Mouse (Mus musculus) limb, embryonic 14.5 days (tissue): ENCODE measurements at regions not wholly inside any gene's neighbourhood (a gene's known extent, or its start where the extent isn't known, plus 50 kb on each side); places are given as distances from the start of the nearest gene placed in this dataset.

Experiments
- ATAC-seq: fragments of 200-750 bp; cut with Nextera tagmentation; 2 replicates; pipeline ENCODE4 v1.8.0; 2017; ENCODE audit warnings: low read depth, moderate number of reproducible peaks, moderate TSS enrichment; ENCODE audit not compliant: low FRiP score
- DNase-seq: peaks from one replicate; pipeline ENCODE4 v3.0.0-alpha.2; 2015; ENCODE audit warnings: low spot score
- H3K27ac ChIP-seq: fragments of 300-500 bp; sonication (generic); replicated peaks from 2 replicates; pipeline ENCODE4 v1.5.1; 2014; ENCODE audit warnings: low read depth, mild to moderate bottlenecking, low read length, moderate library complexity, mixed read lengths
- H3K27me3 ChIP-seq: fragments of 300-500 bp; sonication (generic); 2 replicates; pipeline ENCODE4 v1.6.1; 2014; ENCODE audit warnings: low read length, mixed read lengths; ENCODE audit not compliant: control insufficient read depth, insufficient read depth
- H3K36me3 ChIP-seq: fragments of 300-500 bp; sonication (generic); 2 replicates; pipeline ENCODE4 v1.6.1; 2014; ENCODE audit warnings: mild to moderate bottlenecking, low read length, moderate library complexity, mixed read lengths; ENCODE audit not compliant: control insufficient read depth, insufficient read depth
- H3K4me1 ChIP-seq: fragments of 300-500 bp; sonication (generic); 2 replicates; pipeline ENCODE4 v1.6.1; 2014; ENCODE audit warnings: antibody characterized with exemption, low read length, mixed read lengths; ENCODE audit not compliant: control insufficient read depth, insufficient read depth
- H3K4me2 ChIP-seq: fragments of 300-500 bp; sonication (generic); replicated peaks from 2 replicates; pipeline ENCODE4 v1.6.1; 2014; ENCODE audit warnings: low read depth, mild to moderate bottlenecking, low read length, moderate library complexity; ENCODE audit not compliant: severe bottlenecking
- H3K4me3 ChIP-seq: fragments of 300-500 bp; sonication (generic); replicated peaks from 2 replicates; pipeline ENCODE4 v1.5.1; 2014; ENCODE audit warnings: low read length
- H3K9ac ChIP-seq: fragments of 300-500 bp; sonication (generic); 2 replicates; pipeline ENCODE4 v1.6.1; 2014; ENCODE audit warnings: mild to moderate bottlenecking, low read depth, low read length, moderate library complexity; ENCODE audit not compliant: severe bottlenecking
- H3K9me3 ChIP-seq: fragments of 300-500 bp; sonication (generic); 2 replicates; pipeline ENCODE4 v1.6.1; 2016; ENCODE audit warnings: low read length; ENCODE audit not compliant: control insufficient read depth
- POLR2A ChIP-seq: fragments of 200-500 bp; IDR thresholded peaks from 2 replicates; pipeline ENCODE4 v1.8.0; 2012; ENCODE audit warnings: inconsistent platforms, mild to moderate bottlenecking, moderate library complexity, borderline replicate concordance; ENCODE audit not compliant: insufficient read depth, insufficient read length; ENCODE audit errors: extremely low read depth
- WGBS: fragments of 180-500 bp; shearing (Covaris S2); extraction: QIAGEN DNeasy Blood & Tissue Kit; methylation state at CpG from one replicate; pipeline ENCODE4 v1.1.7; 2014; 5-methylcytosine and 5-hydroxymethylcytosine counted together

DNA sequence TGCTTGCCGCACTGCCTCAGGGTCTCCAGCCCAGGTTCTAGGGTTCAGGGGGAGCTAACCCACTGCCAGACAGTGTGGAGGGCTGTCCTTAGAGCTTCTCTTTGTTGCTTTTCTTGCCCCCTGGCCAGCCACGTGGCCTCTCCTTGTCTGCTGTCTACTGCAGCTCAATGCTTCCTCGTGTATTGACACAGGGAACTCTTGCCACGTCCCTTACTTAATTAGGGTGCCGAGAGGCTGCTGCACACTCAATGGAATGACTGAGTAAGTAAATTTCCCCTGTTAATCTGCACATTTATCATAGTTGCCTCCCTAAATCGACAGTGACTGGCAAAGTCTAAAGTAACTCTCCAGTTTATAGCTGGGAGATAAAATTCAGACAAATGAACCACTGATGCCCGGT lies 304.4 kb upstream of the Mki67 start:
- Histone ChIP-seq H3K27me3 (no peaks in the 10 kb centered on the region; the same call in 1 of the 2 replicates), H3K4me2 (no peak overlapping the region), H3K4me3 (no peak overlapping the region), H3K36me3 (no peaks in the 10 kb centered on the region), H3K4me1 (0 out of 2 replicates have a peak, but pooled peaks cover 3% of the 10 kb centered on the region), H3K9ac (no peak overlapping the region), H3K9me3 (no peaks in the 10 kb centered on the region), H3K27ac (no peak overlapping the region)
- DNase-seq (no peak), ATAC-seq (no peak)
- TF ChIP-seq POLR2A = no peak
- 67% methylated on average over 7 of the region's 7 CpGs for WGBS

DNA sequence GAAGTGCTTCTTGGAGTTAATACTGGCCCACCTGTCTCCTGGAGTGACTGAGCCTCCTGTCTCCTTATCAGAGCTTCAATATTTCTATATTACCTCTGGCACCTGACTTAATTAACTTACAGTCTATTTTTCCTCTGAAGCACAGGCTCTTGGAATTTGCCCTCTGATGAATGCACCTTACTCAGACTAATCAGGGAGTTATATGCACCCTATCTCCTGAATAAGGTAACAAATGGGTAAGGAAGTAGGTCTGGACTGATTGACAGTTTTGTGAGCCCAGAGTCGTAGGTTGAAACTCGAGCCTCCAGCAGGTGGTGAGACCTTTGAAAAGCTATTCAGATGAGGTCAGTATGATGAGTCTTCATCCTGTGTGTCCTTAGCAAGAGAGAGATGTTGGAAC lies 304.9 kb upstream of the Mki67 start:
- 0 out of 2 replicates have a peak, but pooled peaks cover 3% of the 10 kb centered on the region for H3K4me1 ChIP-seq
- H3K9me3 ChIP-seq = no peaks in the 10 kb centered on the region
- ATAC-seq (no peak), DNase-seq (no peak)
- TF ChIP-seq POLR2A = no peak
- no peak overlapping the region for H3K9ac ChIP-seq
- no peaks in the 10 kb centered on the region for H3K36me3 ChIP-seq
- no peak overlapping the region for H3K4me2 ChIP-seq
- no peak overlapping the region for H3K4me3 ChIP-seq
- H3K27me3 ChIP-seq = no peaks in the 10 kb centered on the region; the same call in 1 of the 2 replicates
- 33% methylated on average over 2 of the region's 2 CpGs for WGBS
- no peak overlapping the region for H3K27ac ChIP-seq

DNA sequence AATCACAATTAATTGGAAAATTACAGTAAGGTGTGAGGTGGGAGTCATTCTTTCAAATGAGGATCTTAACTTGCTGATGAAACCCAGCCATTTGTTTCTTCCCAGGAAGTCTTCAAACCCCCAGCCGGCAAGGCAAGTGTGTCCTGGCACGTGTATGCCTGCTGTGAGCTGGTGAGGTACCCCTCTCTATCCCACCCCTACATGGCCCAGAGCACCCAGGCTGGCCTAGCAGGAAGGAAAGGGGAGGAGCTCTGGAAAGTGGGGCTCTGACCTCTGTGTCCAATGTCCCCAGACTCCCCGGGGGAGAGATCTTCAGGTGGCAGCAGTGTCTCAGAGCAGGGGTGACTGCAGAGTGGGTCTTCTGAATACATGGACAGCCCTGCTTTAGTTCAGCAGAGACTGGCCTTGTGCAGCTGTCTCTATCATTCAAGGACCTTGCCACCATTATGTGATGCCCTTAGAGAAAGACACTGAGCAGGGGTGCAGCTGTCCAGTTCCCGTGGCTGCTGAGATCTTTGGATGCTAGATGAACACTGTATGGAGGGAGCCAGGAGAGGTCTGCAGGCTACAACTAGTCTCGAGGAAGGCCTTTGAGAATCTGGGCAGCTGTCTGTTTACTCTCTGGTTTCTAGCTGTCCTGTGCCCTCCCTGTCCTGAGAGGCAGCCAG lies 306.8 kb upstream of the Mki67 start:
- no peak overlapping the region for H3K4me2 ChIP-seq
- 0 out of 2 replicates have a peak, but pooled peaks cover 11% of the 10 kb centered on the region for H3K4me1 ChIP-seq
- 64% methylated on average over 5 of the region's 5 CpGs for WGBS
- H3K36me3 ChIP-seq = no peaks in the 10 kb centered on the region
- DNase-seq (peak; percentile 47), ATAC-seq (peak; percentile 71)
- no peaks in the 10 kb centered on the region for H3K27me3 ChIP-seq
- H3K4me3 ChIP-seq = no peak overlapping the region
- no peak for TF ChIP-seq POLR2A
- H3K27ac ChIP-seq = no peak overlapping the region
- H3K9ac ChIP-seq = no peak overlapping the region
- H3K9me3 ChIP-seq = no peaks in the 10 kb centered on the region

DNA sequence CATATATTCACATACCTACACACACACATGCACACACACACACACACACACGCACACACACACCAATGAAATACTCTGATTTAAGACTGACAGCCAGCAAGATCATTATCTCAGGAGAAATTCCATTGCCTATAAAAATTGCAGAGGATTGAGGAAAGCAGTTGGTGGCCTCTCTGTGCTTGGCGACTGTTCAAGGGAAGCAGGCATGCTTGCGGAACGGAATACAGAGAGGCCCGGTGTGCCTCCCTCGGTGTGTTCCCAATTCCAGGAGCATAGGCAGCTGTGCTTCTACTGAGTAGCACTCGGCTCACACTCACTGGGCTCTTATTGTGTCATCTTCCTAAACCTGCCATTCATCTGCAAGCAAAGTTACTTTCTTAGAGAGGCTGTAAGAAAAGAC lies 310.3 kb upstream of the Mki67 start:
- DNase-seq (peak; percentile 31), ATAC-seq (no peak)
- no peaks in the 10 kb centered on the region for H3K36me3 ChIP-seq
- H3K27me3 ChIP-seq = no peaks in the 10 kb centered on the region
- no peak overlapping the region for H3K27ac ChIP-seq
- H3K4me3 ChIP-seq = no peak overlapping the region
- H3K9me3 ChIP-seq = no peaks in the 10 kb centered on the region
- no peak overlapping the region for H3K4me2 ChIP-seq
- no peak overlapping the region for H3K9ac ChIP-seq
- 0 out of 2 replicates have a peak, but pooled peaks cover 11% of the 10 kb centered on the region for H3K4me1 ChIP-seq
- WGBS = 30% methylated on average over 7 of the region's 7 CpGs
- TF ChIP-seq POLR2A = no peak

DNA sequence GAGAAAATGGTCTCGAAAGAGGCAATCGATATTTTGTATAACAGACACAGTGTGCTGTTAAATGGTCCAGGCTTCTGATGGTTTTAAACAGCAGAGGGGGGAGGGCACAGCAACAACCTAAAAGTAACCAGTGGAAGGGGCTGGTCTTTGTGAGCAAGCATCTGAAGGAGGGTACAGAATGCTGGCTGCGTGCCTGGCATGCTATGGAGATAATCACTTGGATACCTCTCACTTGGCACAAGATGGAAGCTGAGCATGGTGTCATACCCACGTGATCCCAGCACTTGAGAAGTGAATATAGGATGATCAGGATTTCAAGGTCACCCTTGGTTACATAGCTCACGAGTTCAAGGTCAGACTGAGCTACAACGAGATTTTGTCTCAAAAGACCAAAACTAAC lies 315.9 kb upstream of the Mki67 start:
- DNase-seq (no peak), ATAC-seq (no peak)
- no peaks in the 10 kb centered on the region for H3K27me3 ChIP-seq
- TF ChIP-seq POLR2A = no peak
- H3K9ac ChIP-seq = no peak overlapping the region
- 0 out of 2 replicates have a peak, but pooled peaks cover under 1% of the 10 kb centered on the region for H3K4me1 ChIP-seq
- H3K4me2 ChIP-seq = no peak overlapping the region
- no peaks in the 10 kb centered on the region for H3K36me3 ChIP-seq
- no peak overlapping the region for H3K27ac ChIP-seq
- no peak overlapping the region for H3K4me3 ChIP-seq
- H3K9me3 ChIP-seq = no peaks in the 10 kb centered on the region
- 89% methylated on average over 6 of the region's 6 CpGs for WGBS
